Comparison of ENCODE assay signal across 34 mouse cellular contexts in genomic region chr11:68295474-68295873, GRCm38 (mm10).
"Had no signal": no experiment of that assay in that cellular context is flagged by ENCODE, and none has a peak within 500 bp of the region (broad histone marks: within the 10 kb centered on the region; RNA-seq: fewer than 3 reads in every experiment).

No protein-coding gene starts in this region.

- DNase-seq: heart, postnatal 10 days; heart, postnatal 14 days; heart, postnatal 36 days; heart, postnatal 4 days; kidney, adult 11 months; kidney, adult 18-20 months; kidney, adult 2 months; kidney, adult 8-10 months; kidney, adult 9 months; kidney, postnatal 10 days; kidney, postnatal 14 days; kidney, postnatal 36 days; kidney, postnatal 4 days; layer of hippocampus, adult 9-11 months; layer of hippocampus, postnatal 36 days had no signal

- H3K27me3 ChIP-seq: heart, embryonic 12.5 days; heart, embryonic 13.5 days; heart, embryonic 15.5 days; hindbrain, embryonic 12.5 days; hindbrain, embryonic 13.5 days; hindbrain, embryonic 15.5 days; intestine, embryonic 15.5 days; kidney, embryonic 15.5 days had no signal

- H3K27ac ChIP-seq: heart, embryonic 13.5 days; heart, embryonic 15.5 days; hindbrain, embryonic 10.5 days; hindbrain, embryonic 12.5 days; hindbrain, embryonic 13.5 days; hindbrain, embryonic 14.5 days; hindbrain, embryonic 15.5 days; hindbrain, postnatal 0 days; intestine, embryonic 15.5 days; kidney, embryonic 15.5 days; kidney, postnatal 0 days; layer of hippocampus, adult 2 months; left cerebral cortex, adult 2 months had no signal

- H3K9me3 ChIP-seq: heart, embryonic 12.5 days; heart, embryonic 13.5 days; heart, embryonic 15.5 days; hindbrain, embryonic 10.5 days; hindbrain, embryonic 12.5 days; hindbrain, embryonic 13.5 days; hindbrain, embryonic 15.5 days; intestine, embryonic 15.5 days; kidney, embryonic 15.5 days had no signal

- H3K4me2 ChIP-seq: heart, embryonic 11.5 days; heart, embryonic 12.5 days; heart, embryonic 13.5 days; heart, embryonic 15.5 days; hindbrain, embryonic 12.5 days; hindbrain, embryonic 13.5 days; hindbrain, embryonic 14.5 days; hindbrain, embryonic 15.5 days; intestine, embryonic 15.5 days; kidney, embryonic 15.5 days had no signal

- ATAC-seq: hindbrain, embryonic 16.5 days; hindbrain, postnatal 0 days; inflammation-experienced regulatory T-cells, adult 6 months; intestine, embryonic 15.5 days; intestine, embryonic 16.5 days; intestine, postnatal 0 days had no signal

- H3K36me3 ChIP-seq: heart, embryonic 12.5 days; heart, embryonic 13.5 days; heart, embryonic 15.5 days; hindbrain, embryonic 12.5 days; hindbrain, embryonic 13.5 days; hindbrain, embryonic 15.5 days; intestine, embryonic 15.5 days; kidney, embryonic 15.5 days had no signal

- H3K4me3 ChIP-seq: heart, embryonic 12.5 days; heart, embryonic 13.5 days; heart, embryonic 15.5 days; hindbrain, embryonic 10.5 days; hindbrain, embryonic 12.5 days; hindbrain, embryonic 13.5 days; hindbrain, embryonic 15.5 days; intestine, embryonic 15.5 days; kidney, embryonic 15.5 days; layer of hippocampus, adult 2 months; left cerebral cortex, adult 2 months had no signal

- H3K9ac ChIP-seq: heart, embryonic 12.5 days; heart, embryonic 13.5 days; heart, embryonic 15.5 days; hindbrain, embryonic 12.5 days; hindbrain, embryonic 13.5 days; hindbrain, embryonic 14.5 days; hindbrain, embryonic 15.5 days; intestine, embryonic 15.5 days; kidney, embryonic 15.5 days had no signal

- H3K4me1 ChIP-seq: intestine, embryonic 15.5 days had no signal
